Mouse (Mus musculus) midbrain, embryonic 13.5 days (tissue): Measurements from ENCODE around the gene Actr10. TPM values are rescaled to one million over a fixed set of nuclear protein-coding genes. Genes with fewer than 3 reads are reported as not detected.

Experiments
- ATAC-seq: fragments of 200-750 bp; cut with Nextera tagmentation; 2 replicates; pipeline ENCODE4 v1.8.0; 2017; ENCODE audit warnings: mild to moderate bottlenecking, moderate TSS enrichment, moderate library complexity
- H3K27ac ChIP-seq: fragments of 300-500 bp; sonication (generic); 2 replicates; pipeline ENCODE4 v1.5.1; 2015; ENCODE audit warnings: inconsistent platforms, mild to moderate bottlenecking, moderate library complexity
- H3K27me3 ChIP-seq: fragments of 300-500 bp; sonication (generic); 2 replicates; pipeline ENCODE4 v1.6.1; 2015; ENCODE audit warnings: mild to moderate bottlenecking, inconsistent platforms
- H3K36me3 ChIP-seq: fragments of 300-500 bp; sonication (generic); 2 replicates; pipeline ENCODE4 v1.6.1; 2015; ENCODE audit warnings: mild to moderate bottlenecking, inconsistent platforms
- H3K4me1 ChIP-seq: fragments of 300-500 bp; sonication (generic); replicated peaks from 2 replicates; pipeline ENCODE4 v1.6.1; 2015; ENCODE audit warnings: inconsistent platforms
- H3K4me2 ChIP-seq: fragments of 300-500 bp; sonication (generic); replicated peaks from 2 replicates; pipeline ENCODE4 v1.6.1; 2015; ENCODE audit warnings: moderate library complexity, mild to moderate bottlenecking, inconsistent platforms
- H3K4me3 ChIP-seq: fragments of 300-500 bp; sonication (generic); replicated peaks from 2 replicates; pipeline ENCODE4 v1.5.1; 2015; ENCODE audit warnings: mild to moderate bottlenecking, inconsistent platforms
- H3K9ac ChIP-seq: fragments of 300-500 bp; sonication (generic); replicated peaks from 2 replicates; pipeline ENCODE4 v1.6.1; 2015; ENCODE audit warnings: mild to moderate bottlenecking, inconsistent platforms
- H3K9me3 ChIP-seq: fragments of 300-500 bp; sonication (generic); 2 replicates; pipeline ENCODE4 v1.6.1; 2016; ENCODE audit warnings: mild to moderate bottlenecking, inconsistent platforms
- WGBS: fragments of 180-500 bp; shearing (Covaris S2); methylation state at CpG from one replicate; pipeline ENCODE4 v1.1.7; 2015; 5-methylcytosine and 5-hydroxymethylcytosine counted together
- polyA plus RNA-seq: library from polyadenylated mRNA; unstranded; fragments of >200 nt; fragmentation: Nextera tagmentation; extraction: Ambion mirVana; gene quantifications from 2 replicates; pipeline ENCODE4 v1.2.1, GENCODE M21; 2015

The Actr10 gene
- polyA plus RNA-seq, 1 experiment from 2014 or later = 225 TPM

- WGBS = 81% methylated on average over 6 of the region's 6 CpGs
- Histone ChIP-seq H3K27ac (no peak overlapping the region), H3K36me3 (peaks cover 51% of the 10 kb centered on the region)
Measured at GRCm38 (mm10) chr12:71001456-71001855, 63.8 kb downstream of the Actr10 start.

DNA sequence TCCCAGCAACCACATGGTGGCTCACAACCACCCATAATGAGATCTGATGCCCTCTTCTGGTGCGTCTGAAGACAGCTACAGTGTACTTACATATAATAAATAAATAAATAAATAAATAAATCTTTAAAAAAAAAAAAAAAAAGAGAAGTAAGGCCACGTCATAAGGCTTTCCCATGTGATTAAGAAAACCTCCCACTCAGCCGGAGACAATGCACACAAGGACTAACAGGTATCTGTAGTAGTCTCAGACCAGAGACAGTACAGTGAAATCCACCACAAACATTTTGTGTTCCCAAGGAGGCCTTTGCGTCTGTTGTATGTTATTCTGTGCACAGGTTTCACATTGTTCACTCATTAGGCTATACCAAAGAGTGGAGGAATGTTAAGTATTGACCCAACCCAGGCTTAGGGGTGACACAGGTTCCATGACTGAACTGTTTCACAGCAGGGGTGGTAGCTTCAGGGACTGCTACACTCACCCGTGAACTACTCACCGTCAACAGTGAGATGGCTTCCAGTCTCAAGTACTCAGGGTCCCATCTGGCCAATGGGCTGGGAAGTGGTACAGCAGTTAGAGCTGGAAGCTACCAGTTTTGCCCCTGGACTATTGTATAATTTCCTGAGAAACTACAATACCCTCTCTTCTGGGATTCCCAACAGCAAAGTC is 66.2 kb downstream of the Actr10 start:
- Histone ChIP-seq H3K27me3 (no peaks in the 10 kb centered on the region), H3K4me2 (no peak overlapping the region), H3K9ac (no peak overlapping the region), H3K9me3 (no peaks in the 10 kb centered on the region), H3K27ac (no peak overlapping the region), H3K4me3 (no peak overlapping the region), H3K4me1 (no peaks in the 10 kb centered on the region), H3K36me3 (peaks cover 56% of the 10 kb centered on the region)
- no peak for ATAC-seq
- WGBS = 93% methylated on average over 5 of the region's 6 CpGs

More at GRCm38 (mm10) chr12:71001456-71001855, 63.8 kb downstream of the Actr10 start:
- Histone ChIP-seq H3K4me1 (no peaks in the 10 kb centered on the region), H3K27me3 (no peaks in the 10 kb centered on the region), H3K4me3 (no peak overlapping the region), H3K9me3 (no peaks in the 10 kb centered on the region), H3K4me2 (no peak overlapping the region), H3K9ac (no peak overlapping the region)
- no peak for ATAC-seq

DNA sequence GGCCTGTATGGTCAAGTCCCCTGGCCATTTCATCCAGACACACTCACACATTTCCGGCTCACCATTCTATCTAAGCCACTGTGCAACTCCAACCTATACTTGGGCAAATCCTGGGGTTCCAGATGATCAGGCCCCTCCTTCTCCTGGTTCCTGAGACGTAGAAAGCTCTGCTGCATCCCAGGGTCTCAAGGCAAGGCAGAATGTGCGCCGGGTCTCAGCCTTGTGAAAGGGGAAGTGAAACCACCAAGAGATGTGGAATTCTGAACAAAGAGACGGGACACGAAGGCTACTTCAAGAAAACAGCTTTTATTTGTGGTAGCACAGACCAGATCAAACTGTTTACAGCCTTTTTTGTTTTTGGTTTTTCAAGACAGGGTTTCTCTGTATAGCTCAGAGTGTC is 68.5 kb downstream of the Actr10 start:
- Histone ChIP-seq H3K4me2 (no peak overlapping the region), H3K9me3 (no peaks in the 10 kb centered on the region), H3K9ac (no peak overlapping the region), H3K4me1 (no peaks in the 10 kb centered on the region), H3K36me3 (peaks cover 68% of the 10 kb centered on the region), H3K27ac (no peak overlapping the region), H3K4me3 (no peak overlapping the region), H3K27me3 (no peaks in the 10 kb centered on the region)
- no peak for ATAC-seq
- WGBS = 96% methylated on average over 6 of the region's 6 CpGs

GRCm38 (mm10) chr12:71006901-71007300 is 69.2 kb downstream of the Actr10 start:
- H3K36me3 ChIP-seq = peaks cover 68% of the 10 kb centered on the region
- no peaks in the 10 kb centered on the region for H3K9me3 ChIP-seq
- peaks cover 2% of the 10 kb centered on the region for H3K4me1 ChIP-seq
- H3K27ac ChIP-seq = no peak overlapping the region
- 93% methylated on average over 7 of the region's 7 CpGs for whole genome bisulfite sequencing
- no peak overlapping the region for H3K4me3 ChIP-seq
- H3K27me3 ChIP-seq = no peaks in the 10 kb centered on the region
- no peak for ATAC-seq
- H3K4me2 ChIP-seq = no peak overlapping the region
- H3K9ac ChIP-seq = no peak overlapping the region

DNA sequence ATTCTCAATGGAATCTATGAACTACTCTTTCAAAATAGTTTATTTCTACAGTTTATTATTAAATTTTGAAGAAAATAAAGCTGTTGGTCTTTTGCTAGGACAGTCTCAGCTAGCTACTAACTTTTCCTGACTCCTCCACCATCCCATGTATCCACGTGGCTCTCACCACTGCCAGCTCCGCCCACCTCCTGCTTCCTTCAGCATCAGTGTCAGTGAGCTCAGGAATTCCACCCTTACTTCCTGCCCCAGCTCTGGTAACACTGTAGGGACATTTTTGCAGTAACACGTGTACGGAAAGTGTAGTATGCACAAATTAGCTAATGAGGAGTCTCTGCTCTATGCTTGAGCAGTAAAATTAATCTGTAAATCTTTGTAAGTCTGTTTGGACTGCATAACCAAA is 72.1 kb downstream of the Actr10 start:
- no peak overlapping the region for H3K9ac ChIP-seq
- no peaks in the 10 kb centered on the region for H3K27me3 ChIP-seq
- H3K4me1 ChIP-seq = peaks cover 27% of the 10 kb centered on the region
- H3K4me2 ChIP-seq = no peak overlapping the region
- ATAC-seq = no peak
- H3K27ac ChIP-seq = no peak overlapping the region
- WGBS = 72% methylated on average over 4 of the region's 4 CpGs
- H3K9me3 ChIP-seq = no peaks in the 10 kb centered on the region
- H3K36me3 ChIP-seq = peaks cover 61% of the 10 kb centered on the region
- no peak overlapping the region for H3K4me3 ChIP-seq

Other genes with a start within 250 kb of the Actr10 start
- 7.4 and 7.7 TPM in 2 replicates for gene Frmd6, start 112.3 kb upstream of the Actr10 start, polyA plus RNA-seq
- 617 and 632 TPM in 2 replicates for gene Psma3, start 36.8 kb downstream of the Actr10 start, polyA plus RNA-seq
- gene Arid4a, start 78.1 kb downstream of the Actr10 start, polyA plus RNA-seq = 46.3 and 46.8 TPM in 2 replicates
- 0.32 TPM in 1 of 2 replicates, not detected in the other for gene Tomm20l, start 173.6 kb downstream of the Actr10 start, polyA plus RNA-seq
- 80.7 and 85.2 TPM in 2 replicates for gene Timm9, start 198.8 kb downstream of the Actr10 start, polyA plus RNA-seq
- 15.0 and 19.4 TPM in 2 replicates for gene 2700049A03Rik, start 199.0 kb downstream of the Actr10 start, polyA plus RNA-seq